Mouse (Mus musculus) megakaryocyte, embryonic 14.5 days (primary cell): Measurements from ENCODE around the gene Epo. TPM values are rescaled to one million over a fixed set of nuclear protein-coding genes. Genes with fewer than 3 reads are reported as not detected.

ENCODE experiments used
- H3K27me3 ChIP-seq: replicated peaks from 2 replicates; pipeline ENCODE3; 2012; ENCODE audit warnings: inconsistent platforms
- H3K36me3 ChIP-seq: replicated peaks from 2 replicates; pipeline ENCODE3; 2012; ENCODE audit warnings: low read length, inconsistent platforms, mixed read lengths
- H3K4me1 ChIP-seq: 2 replicates; pipeline ENCODE4 v1.6.1; 2012; ENCODE audit warnings: inconsistent platforms
- H3K4me3 ChIP-seq: replicated peaks from 2 replicates; pipeline ENCODE3; 2012; ENCODE audit warnings: moderate library complexity, mild to moderate bottlenecking, inconsistent platforms
- H3K9me3 ChIP-seq: 2 replicates; pipeline ENCODE4 v1.6.1; 2012; ENCODE audit warnings: inconsistent platforms
- FLI1 ChIP-seq: IDR thresholded peaks from 2 replicates; pipeline ENCODE4 v1.6.1; 2012; ENCODE audit warnings: low read length, inconsistent platforms, mixed read lengths
- GATA1 ChIP-seq: IDR thresholded peaks from 3 replicates; pipeline ENCODE4 v1.6.1; 2012; ENCODE audit warnings: mixed read lengths, low read length, inconsistent platforms, borderline replicate concordance
- polyA plus RNA-seq: library from polyadenylated mRNA; stranded (reverse); fragments of >175 nt; gene quantifications from 2 replicates; pipeline ENCODE4 v1.2.3, GENCODE M21; 2012; ENCODE audit warnings: low replicate concordance; ENCODE audit not compliant: insufficient read depth

Gene Epo
- not detected in 2 replicates for polyA plus RNA-seq

- TF ChIP-seq FLI1 = no peak
- no peak for TF ChIP-seq GATA1
- Histone ChIP-seq H3K36me3 (peaks cover 25% of the 10 kb centered on the region), H3K27me3 (peaks cover 9% of the 10 kb centered on the region), H3K4me3 (peak within 1 kb of the TSS; percentile 99), H3K4me1 (peaks cover 50% of the 10 kb centered on the region), H3K9me3 (peaks cover 7% of the 10 kb centered on the region)
Observed at GRCm38 (mm10) chr5:137533117-137533827, at the start of gene Epo, which contains the start of gene Gnb2. TSS of gene Epo (minus strand) at chr5:137533242. TSS of gene Gnb2 (minus strand) at chr5:137533510.

GRCm38 (mm10) chr5:137582702-137583101 is 49.7 kb upstream of the Epo start:
- peaks cover 11% of the 10 kb centered on the region for H3K9me3 ChIP-seq
- peaks cover 5% of the 10 kb centered on the region for H3K36me3 ChIP-seq
- no peak overlapping the region for H3K4me3 ChIP-seq
- peaks cover 40% of the 10 kb centered on the region for H3K27me3 ChIP-seq
- TF ChIP-seq FLI1 (no peak), GATA1 (no peak)
- peaks cover 17% of the 10 kb centered on the region for H3K4me1 ChIP-seq

- H3K4me1 ChIP-seq = peaks cover 17% of the 10 kb centered on the region
Observed at GRCm38 (mm10) chr5:137580246-137580645, 47.2 kb upstream of the Epo start.

GRCm38 (mm10) chr5:137574470-137574901 is 41.4 kb upstream of the Epo start:
- H3K4me1 ChIP-seq = peaks cover 31% of the 10 kb centered on the region
- H3K27me3 ChIP-seq = peaks cover 69% of the 10 kb centered on the region
- peaks cover 8% of the 10 kb centered on the region for H3K9me3 ChIP-seq
- peaks cover 3% of the 10 kb centered on the region for H3K36me3 ChIP-seq
- no peak for TF ChIP-seq FLI1
- TF ChIP-seq GATA1 = no peak
- H3K4me3 ChIP-seq = no peak overlapping the region

More at GRCm38 (mm10) chr5:137580246-137580645, 47.2 kb upstream of the Epo start:
- no peaks in the 10 kb centered on the region for H3K9me3 ChIP-seq
- H3K36me3 ChIP-seq = peaks cover 3% of the 10 kb centered on the region
- H3K27me3 ChIP-seq = peaks cover 47% of the 10 kb centered on the region
- TF ChIP-seq GATA1 = no peak
- H3K4me3 ChIP-seq = no peak overlapping the region

- peak overlapping the region; percentile 80 for H3K4me3 ChIP-seq
- TF ChIP-seq FLI1 = no peak
- TF ChIP-seq GATA1 = no peak
- peaks cover 37% of the 10 kb centered on the region for H3K4me1 ChIP-seq
- H3K9me3 ChIP-seq = peaks cover 13% of the 10 kb centered on the region
- H3K27me3 ChIP-seq = peaks cover 81% of the 10 kb centered on the region
- no peaks in the 10 kb centered on the region for H3K36me3 ChIP-seq
Observed at GRCm38 (mm10) chr5:137570691-137571586, 37.9 kb upstream of the Epo start.

GRCm38 (mm10) chr5:137570181-137570580 is 37.1 kb upstream of the Epo start:
- H3K4me1 ChIP-seq = peaks cover 37% of the 10 kb centered on the region

GRCm38 (mm10) chr5:137569665-137570064 is 36.6 kb upstream of the Epo start, which contains the start of gene Tfr2:
TSS of gene Tfr2 (plus strand) at chr5:137569840.
- Histone ChIP-seq H3K27me3 (peaks cover 88% of the 10 kb centered on the region), H3K4me3 (peak within 1 kb of the TSS; percentile 84), H3K9me3 (peaks cover 11% of the 10 kb centered on the region), H3K36me3 (no peaks in the 10 kb centered on the region), H3K4me1 (peaks cover 37% of the 10 kb centered on the region)
- TF ChIP-seq FLI1 = no peak
- TF ChIP-seq GATA1 = no peak

More at GRCm38 (mm10) chr5:137570181-137570580, 37.1 kb upstream of the Epo start:
- Histone ChIP-seq H3K9me3 (peaks cover 13% of the 10 kb centered on the region), H3K4me3 (peak overlapping the region; percentile 84), H3K36me3 (no peaks in the 10 kb centered on the region), H3K27me3 (peaks cover 88% of the 10 kb centered on the region)
- TF ChIP-seq GATA1 (no peak), FLI1 (no peak)

GRCm38 (mm10) chr5:137569031-137569430 is 36.0 kb upstream of the Epo start:
- peaks cover 5% of the 10 kb centered on the region; the same call in 1 of the 2 replicates for H3K9me3 ChIP-seq
- H3K36me3 ChIP-seq = no peaks in the 10 kb centered on the region
- H3K4me3 ChIP-seq = peak overlapping the region; percentile 15
- TF ChIP-seq FLI1 = no peak
- no peak for TF ChIP-seq GATA1
- peaks cover 37% of the 10 kb centered on the region for H3K4me1 ChIP-seq
- peaks cover 86% of the 10 kb centered on the region for H3K27me3 ChIP-seq

GRCm38 (mm10) chr5:137568223-137568798 is 35.3 kb upstream of the Epo start:
- Histone ChIP-seq H3K9me3 (peaks cover 5% of the 10 kb centered on the region; the same call in 1 of the 2 replicates), H3K4me1 (peaks cover 37% of the 10 kb centered on the region), H3K4me3 (no peak overlapping the region), H3K27me3 (peaks cover 84% of the 10 kb centered on the region), H3K36me3 (no peaks in the 10 kb centered on the region)
- no peak for TF ChIP-seq GATA1
